Mouse (Mus musculus) E14TG2a.4 (cell line): ENCODE results near the gene Corin.

Experiments
- CTCF ChIP-seq: conservative IDR thresholded peaks from 2 replicates; pipeline ENCODE4 v1.5.1; 2014; ENCODE audit warnings: low read length
- NANOG ChIP-seq: IDR thresholded peaks from 2 replicates; pipeline ENCODE4 v1.6.1; 2014; ENCODE audit warnings: borderline replicate concordance, low read length, mixed read lengths
- POU5F1 ChIP-seq: IDR thresholded peaks from 2 replicates; pipeline ENCODE4 v1.6.1; 2014; ENCODE audit warnings: low read length, borderline replicate concordance

DNA sequence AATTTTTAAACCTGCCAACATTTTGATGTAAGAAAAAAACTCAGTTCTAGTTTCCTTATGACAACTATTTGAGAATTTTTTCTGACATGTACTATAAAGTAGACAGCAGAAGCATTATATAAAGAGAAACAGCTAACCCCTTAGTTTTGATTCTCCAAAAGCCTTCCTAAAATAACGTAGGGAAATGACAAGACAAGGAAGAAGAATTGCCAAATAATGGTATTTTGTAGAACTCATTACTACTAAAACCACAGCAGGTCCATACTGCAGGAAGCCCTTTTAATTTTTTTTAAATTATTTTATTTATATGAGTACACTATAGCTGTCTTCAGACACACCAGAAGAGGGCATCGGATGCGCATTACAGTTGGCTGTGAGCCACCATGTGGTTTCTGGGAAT lies 46.9 kb upstream of the Corin start:
- TF ChIP-seq CTCF (no peak), NANOG (no peak), POU5F1 (no peak)
